In the genomic region with DNA sequence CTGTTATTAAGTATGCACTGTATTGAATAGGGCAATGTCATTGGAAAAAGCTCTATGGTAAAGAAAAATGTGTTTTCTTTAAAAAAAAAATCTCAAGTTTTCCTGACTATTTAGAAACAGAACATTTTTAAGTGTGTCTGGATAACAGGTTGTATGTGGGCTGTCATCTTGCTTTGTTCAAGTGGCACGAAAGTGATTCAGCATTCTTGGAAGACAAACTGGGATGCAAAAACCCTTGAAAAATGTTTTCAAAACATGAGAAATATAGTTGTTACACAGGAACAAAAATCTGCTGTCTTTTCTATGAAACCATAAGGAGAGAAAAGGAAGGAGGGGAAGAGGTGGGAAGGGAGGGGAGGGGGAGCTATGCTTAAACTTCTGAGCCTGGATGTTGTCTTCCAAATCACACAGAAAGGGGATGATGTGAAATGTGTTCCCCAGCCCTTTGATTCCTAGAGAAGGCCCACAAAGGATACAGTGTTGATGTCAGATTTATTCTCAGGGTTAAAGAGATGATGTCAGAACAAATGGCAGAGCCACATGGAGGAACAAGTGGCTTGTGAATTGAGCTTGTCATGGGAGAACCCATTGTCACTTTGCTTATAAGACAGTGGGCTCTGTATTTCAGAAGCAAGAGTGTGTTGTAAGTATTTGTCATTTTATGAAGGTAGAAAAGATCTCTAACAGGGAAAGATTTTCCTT, we compare ENCODE assay signal across 30 mouse cellular contexts. TPM values are rescaled to one million over a fixed set of nuclear protein-coding genes. Genes with fewer than 3 reads are reported as not detected.
"Had no signal": no experiment of that assay in that cellular context is flagged by ENCODE, and none has a peak within 500 bp of the region (broad histone marks: within the 10 kb centered on the region; RNA-seq: fewer than 3 reads in every experiment).

No protein-coding gene starts in this region.

- H3K4me1 ChIP-seq: embryonic facial prominence, embryonic 10.5 days; embryonic facial prominence, embryonic 12.5 days; embryonic facial prominence, embryonic 13.5 days; embryonic facial prominence, embryonic 15.5 days; forebrain, embryonic 10.5 days; forebrain, embryonic 12.5 days; forebrain, embryonic 13.5 days; forebrain, embryonic 15.5 days; heart, embryonic 10.5 days had no signal

- H3K36me3 ChIP-seq: embryonic facial prominence, embryonic 10.5 days; embryonic facial prominence, embryonic 12.5 days; embryonic facial prominence, embryonic 13.5 days; embryonic facial prominence, embryonic 15.5 days; forebrain, embryonic 10.5 days; forebrain, embryonic 12.5 days; forebrain, embryonic 15.5 days; heart, embryonic 10.5 days had no signal

- H3K4me2 ChIP-seq: embryonic facial prominence, embryonic 12.5 days; embryonic facial prominence, embryonic 13.5 days; embryonic facial prominence, embryonic 15.5 days; forebrain, embryonic 12.5 days; forebrain, embryonic 13.5 days; forebrain, embryonic 15.5 days had no signal

- H3K27ac ChIP-seq: embryonic facial prominence, embryonic 10.5 days; embryonic facial prominence, embryonic 12.5 days; embryonic facial prominence, embryonic 13.5 days; embryonic facial prominence, embryonic 15.5 days; forebrain, embryonic 10.5 days; forebrain, embryonic 12.5 days; forebrain, embryonic 13.5 days; forebrain, embryonic 15.5 days; gastrocnemius, adult 2 months; heart, adult 2 months; heart, embryonic 10.5 days had no signal

- H3K9me3 ChIP-seq: embryonic facial prominence, embryonic 10.5 days; embryonic facial prominence, embryonic 12.5 days; embryonic facial prominence, embryonic 13.5 days; embryonic facial prominence, embryonic 15.5 days; forebrain, embryonic 10.5 days; forebrain, embryonic 12.5 days; forebrain, embryonic 13.5 days; forebrain, embryonic 15.5 days; heart, embryonic 10.5 days had no signal

- H3K27me3 ChIP-seq: embryonic facial prominence, embryonic 12.5 days; embryonic facial prominence, embryonic 13.5 days; embryonic facial prominence, embryonic 15.5 days; forebrain, embryonic 12.5 days; forebrain, embryonic 13.5 days; forebrain, embryonic 15.5 days had no signal

- H3K4me3 ChIP-seq: embryonic facial prominence, embryonic 10.5 days; embryonic facial prominence, embryonic 12.5 days; embryonic facial prominence, embryonic 13.5 days; embryonic facial prominence, embryonic 15.5 days; erythroblast, embryonic 14.5 days; forebrain, embryonic 10.5 days; forebrain, embryonic 12.5 days; forebrain, embryonic 13.5 days; forebrain, embryonic 15.5 days; gastrocnemius, adult 2 months; heart, adult 2 months; heart, embryonic 10.5 days had no signal

- DNase-seq: cerebellum, adult 2 months; cerebellum, adult 8-10 months; cerebellum, adult 9-10 months; cerebellum, adult 9-11 months; cerebellum, postnatal 10 days; cerebellum, postnatal 14 days; cerebellum, postnatal 25 days; cerebellum, postnatal 36 days; embryo, embryonic 11 days; gastrocnemius, adult 2 months; gastrocnemius, postnatal 10 days; gastrocnemius, postnatal 14 days; gastrocnemius, postnatal 25 days; gastrocnemius, postnatal 36 days; heart, adult 11 months; heart, adult 18-20 months; heart, adult 2 months had no signal

- ATAC-seq: forebrain, embryonic 13.5 days; forebrain, embryonic 14.5 days; forebrain, embryonic 15.5 days had no signal

- H3K9ac ChIP-seq: embryonic facial prominence, embryonic 12.5 days; embryonic facial prominence, embryonic 13.5 days; embryonic facial prominence, embryonic 15.5 days; forebrain, embryonic 12.5 days; forebrain, embryonic 13.5 days; forebrain, embryonic 15.5 days had no signal

RNA-seq across cellular contexts. Expression of a gene that starts 16.4 kb away (rescaled TPM):
- total RNA-seq: common myeloid progenitor, adult 5-6 weeks; granulocyte monocyte progenitor cell, adult 5-6 weeks had no signal
- polyA plus RNA-seq: erythroblast, embryonic 14.5 days had no signal
